Mouse (Mus musculus) hindbrain, embryonic 16.5 days (tissue): ENCODE measurements around the gene Fstl1. TPM values are rescaled to one million over a fixed set of nuclear protein-coding genes. Genes with fewer than 3 reads are reported as not detected.

Experiments
- ATAC-seq: fragments of 200-750 bp; cut with Nextera tagmentation; 2 replicates; pipeline ENCODE4 v1.8.0; 2017; ENCODE audit warnings: moderate TSS enrichment, moderate library complexity
- H3K27ac ChIP-seq: fragments of 300-500 bp; sonication (generic); 2 replicates; pipeline ENCODE4 v1.5.1; 2014; ENCODE audit warnings: low read depth, mild to moderate bottlenecking, control low read depth, low read length, moderate library complexity
- H3K27me3 ChIP-seq: fragments of 300-500 bp; sonication (generic); replicated peaks from 2 replicates; pipeline ENCODE4 v1.6.1; 2014; ENCODE audit warnings: low read length; ENCODE audit not compliant: control insufficient read depth, insufficient read depth
- H3K36me3 ChIP-seq: fragments of 300-500 bp; sonication (generic); 2 replicates; pipeline ENCODE4 v1.6.1; 2014; ENCODE audit warnings: mild to moderate bottlenecking, low read length, moderate library complexity, mixed read lengths; ENCODE audit not compliant: control insufficient read depth, insufficient read depth
- H3K4me1 ChIP-seq: fragments of 300-500 bp; sonication (generic); 2 replicates; pipeline ENCODE4 v1.6.1; 2014; ENCODE audit warnings: low read depth, low read length; ENCODE audit not compliant: control insufficient read depth, insufficient read depth
- H3K4me2 ChIP-seq: fragments of 300-500 bp; sonication (generic); 2 replicates; pipeline ENCODE4 v1.6.1; 2014; ENCODE audit warnings: mild to moderate bottlenecking, low read length, control low read depth, moderate library complexity
- H3K4me3 ChIP-seq: fragments of 300-500 bp; sonication (generic); 2 replicates; pipeline ENCODE4 v1.5.1; 2014; ENCODE audit warnings: mild to moderate bottlenecking, low read length, control low read depth, moderate library complexity
- H3K9ac ChIP-seq: fragments of 300-500 bp; sonication (generic); 2 replicates; pipeline ENCODE4 v1.6.1; 2014; ENCODE audit warnings: low read depth, mild to moderate bottlenecking, control low read depth, low read length, moderate library complexity
- H3K9me3 ChIP-seq: fragments of 300-500 bp; sonication (generic); 2 replicates; pipeline ENCODE4 v1.6.1; 2014; ENCODE audit warnings: mild to moderate bottlenecking, low read length, moderate library complexity; ENCODE audit not compliant: control insufficient read depth
- WGBS: fragments of 180-500 bp; shearing (Covaris S2); extraction: QIAGEN DNeasy Blood & Tissue Kit; methylation state at CpG from one replicate; pipeline ENCODE4 v1.1.7; 2014; 5-methylcytosine and 5-hydroxymethylcytosine counted together
- polyA plus RNA-seq: library from polyadenylated mRNA; unstranded; fragments of >200 nt; fragmentation: Nextera tagmentation; extraction: Ambion mirVana; gene quantifications from 2 replicates; pipeline ENCODE4 v1.2.1, GENCODE M21; 2015

Gene Fstl1
- polyA plus RNA-seq, 1 experiment from 2014 or later = 81.2 TPM

GRCm38 (mm10) chr16:37811874-37812273 is 35.2 kb downstream of the Fstl1 start:
- H3K27ac ChIP-seq = peak overlapping the region; percentile 81
- H3K36me3 ChIP-seq = no peaks in the 10 kb centered on the region
- WGBS = 89% methylated on average over 8 of the region's 8 CpGs
- no peak overlapping the region for H3K4me3 ChIP-seq
- no peaks in the 10 kb centered on the region for H3K27me3 ChIP-seq
- ATAC-seq = 0 out of 2 replicates have a peak, but pooled peaks have one; percentile 1
- peaks cover 23% of the 10 kb centered on the region for H3K4me1 ChIP-seq
- peak overlapping the region; percentile 54; the same call in 1 of the 2 replicates for H3K9ac ChIP-seq
- no peak overlapping the region for H3K4me2 ChIP-seq
- no peaks in the 10 kb centered on the region for H3K9me3 ChIP-seq

- peak; percentile 88 for ATAC-seq
- H3K4me1 ChIP-seq = peaks cover 23% of the 10 kb centered on the region
- H3K27ac ChIP-seq = peak overlapping the region; percentile 81
- peak overlapping the region; percentile 54 for H3K9ac ChIP-seq
- no peaks in the 10 kb centered on the region for H3K27me3 ChIP-seq
- 27% methylated on average over 9 of the region's 9 CpGs for WGBS
- no peaks in the 10 kb centered on the region for H3K9me3 ChIP-seq
- no peaks in the 10 kb centered on the region for H3K36me3 ChIP-seq
- H3K4me3 ChIP-seq = no peak overlapping the region
- H3K4me2 ChIP-seq = peak overlapping the region; percentile 35
Observed at GRCm38 (mm10) chr16:37812474-37812886, 35.8 kb downstream of the Fstl1 start.

- peaks cover 23% of the 10 kb centered on the region for H3K4me1 ChIP-seq
- no peaks in the 10 kb centered on the region for H3K9me3 ChIP-seq
- ATAC-seq = no peak; the same call in 1 of the 2 replicates
- H3K27me3 ChIP-seq = no peaks in the 10 kb centered on the region
- H3K9ac ChIP-seq = no peak overlapping the region
- no peak overlapping the region for H3K4me3 ChIP-seq
- no peaks in the 10 kb centered on the region for H3K36me3 ChIP-seq
- 36% methylated on average over 5 of the region's 5 CpGs for WGBS
- peak overlapping the region; percentile 58 for H3K27ac ChIP-seq
- peak overlapping the region; percentile 14; the same call in 1 of the 2 replicates for H3K4me2 ChIP-seq
Observed at GRCm38 (mm10) chr16:37813691-37814382, 37.2 kb downstream of the Fstl1 start.

DNA sequence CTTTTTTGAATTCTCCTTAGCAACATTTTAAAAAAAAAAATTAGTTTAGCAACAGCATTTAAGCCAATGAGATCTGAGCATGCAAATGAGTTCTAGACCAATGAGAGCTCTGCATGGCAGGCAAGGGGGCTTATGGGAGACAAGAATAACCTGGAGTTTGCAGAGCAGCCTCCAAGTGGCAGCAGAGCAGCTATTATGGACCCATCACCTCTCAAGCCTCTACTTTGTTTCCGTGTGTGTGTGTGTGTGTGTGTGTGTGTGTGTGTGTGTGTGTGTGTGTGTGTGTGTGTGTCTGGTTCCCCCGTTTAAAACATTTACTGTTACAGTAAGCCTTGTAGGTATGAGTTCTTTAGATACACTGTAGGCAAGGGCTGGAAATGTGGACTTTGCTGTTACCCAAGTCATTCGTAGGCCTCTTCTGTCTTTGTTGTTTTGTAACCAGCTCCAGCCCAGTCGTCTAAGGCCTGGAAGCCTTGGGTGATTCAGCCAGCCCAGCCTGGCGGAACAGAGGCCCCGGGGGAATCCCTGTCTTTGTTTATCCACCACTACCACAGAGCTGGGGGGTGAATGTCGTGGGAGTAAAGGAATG is 37.8 kb downstream of the Fstl1 start:
- H3K36me3 ChIP-seq = no peaks in the 10 kb centered on the region
- H3K27ac ChIP-seq = peak overlapping the region; percentile 26
- WGBS = 23% methylated on average over 7 of the region's 7 CpGs
- peak overlapping the region; percentile 14; the same call in 1 of the 2 replicates for H3K4me2 ChIP-seq
- peak; percentile 93 for ATAC-seq
- no peaks in the 10 kb centered on the region for H3K27me3 ChIP-seq
- no peak overlapping the region for H3K9ac ChIP-seq
- H3K4me1 ChIP-seq = peaks cover 18% of the 10 kb centered on the region
- H3K4me3 ChIP-seq = no peak overlapping the region
- no peaks in the 10 kb centered on the region for H3K9me3 ChIP-seq

GRCm38 (mm10) chr16:37817986-37818385 is 41.3 kb downstream of the Fstl1 start:
- H3K4me2 ChIP-seq = no peak overlapping the region
- H3K27ac ChIP-seq = no peak overlapping the region
- no peaks in the 10 kb centered on the region for H3K9me3 ChIP-seq
- H3K4me3 ChIP-seq = no peak overlapping the region
- 90% methylated on average over 4 of the region's 4 CpGs for WGBS
- H3K4me1 ChIP-seq = peaks cover 7% of the 10 kb centered on the region
- H3K36me3 ChIP-seq = no peaks in the 10 kb centered on the region
- no peak for ATAC-seq
- H3K9ac ChIP-seq = no peak overlapping the region
- H3K27me3 ChIP-seq = no peaks in the 10 kb centered on the region

- no peak overlapping the region for H3K9ac ChIP-seq
Observed at GRCm38 (mm10) chr16:37823949-37824348, 47.3 kb downstream of the Fstl1 start.

GRCm38 (mm10) chr16:37824778-37825505 is 48.3 kb downstream of the Fstl1 start:
- ATAC-seq = no peak
- no peaks in the 10 kb centered on the region for H3K27me3 ChIP-seq
- H3K36me3 ChIP-seq = 0 out of 2 replicates have a peak, but pooled peaks cover 2% of the 10 kb centered on the region
- H3K4me2 ChIP-seq = no peak overlapping the region
- 82% methylated on average over 12 of the region's 12 CpGs for WGBS
- H3K27ac ChIP-seq = no peak overlapping the region
- no peak overlapping the region for H3K9ac ChIP-seq
- H3K9me3 ChIP-seq = no peaks in the 10 kb centered on the region
- no peaks in the 10 kb centered on the region for H3K4me1 ChIP-seq
- no peak overlapping the region for H3K4me3 ChIP-seq

More at GRCm38 (mm10) chr16:37823949-37824348, 47.3 kb downstream of the Fstl1 start:
- no peak overlapping the region for H3K4me2 ChIP-seq
- H3K36me3 ChIP-seq = 0 out of 2 replicates have a peak, but pooled peaks cover 2% of the 10 kb centered on the region
- no peak overlapping the region for H3K4me3 ChIP-seq
- 60% methylated on average over 5 of the region's 5 CpGs for WGBS
- no peaks in the 10 kb centered on the region for H3K9me3 ChIP-seq
- H3K27me3 ChIP-seq = no peaks in the 10 kb centered on the region
- ATAC-seq = peak; percentile 56; the same call in 1 of the 2 replicates
- H3K27ac ChIP-seq = no peak overlapping the region
- H3K4me1 ChIP-seq = no peaks in the 10 kb centered on the region

- Histone ChIP-seq H3K27me3 (no peaks in the 10 kb centered on the region), H3K36me3 (0 out of 2 replicates have a peak, but pooled peaks cover 2% of the 10 kb centered on the region), H3K4me1 (no peaks in the 10 kb centered on the region), H3K9me3 (no peaks in the 10 kb centered on the region), H3K4me3 (no peak overlapping the region), H3K4me2 (no peak overlapping the region), H3K9ac (no peak overlapping the region), H3K27ac (no peak overlapping the region)
- no peak for ATAC-seq
- WGBS = 95% methylated on average over 3 of the region's 3 CpGs
Observed at GRCm38 (mm10) chr16:37826286-37826685, 49.6 kb downstream of the Fstl1 start.

GRCm38 (mm10) chr16:37831041-37831440 is 54.4 kb downstream of the Fstl1 start:
- H3K27ac ChIP-seq = no peak overlapping the region
- peaks cover 2% of the 10 kb centered on the region; the same call in 1 of the 2 replicates for H3K36me3 ChIP-seq
- H3K4me1 ChIP-seq = no peaks in the 10 kb centered on the region
- no peak overlapping the region for H3K4me2 ChIP-seq
- no peaks in the 10 kb centered on the region for H3K9me3 ChIP-seq
- WGBS = 76% methylated on average over 7 of the region's 7 CpGs
- H3K4me3 ChIP-seq = no peak overlapping the region
- no peak overlapping the region for H3K9ac ChIP-seq
- no peak for ATAC-seq
- H3K27me3 ChIP-seq = no peaks in the 10 kb centered on the region
